Mouse (Mus musculus) frontal cortex, adult 2 months (tissue): ENCODE results near the gene Lpcat3. TPM values are rescaled to one million over a fixed set of nuclear protein-coding genes. Genes with fewer than 3 reads are reported as not detected.
"Not testable (repeated sequence)": the region's sequence is repeated elsewhere in the genome, so short reads cannot be mapped to it uniquely, and the experiment has no call there.

Source experiments
- DNase-seq, 2 experiments: peaks; one replicate each; pipeline ENCODE4 v3.0.0; 2022; ENCODE audit warnings: low spot score in 1 of 2; ENCODE audit errors: extremely low spot score in 1 of 2
- polyA plus RNA-seq: library from polyadenylated mRNA; depleted of rRNA; stranded (reverse); fragments of >200 nt; gene quantifications from 2 replicates; pipeline ENCODE4 v1.2.3, GENCODE M21; 2012; rRNA removed

Lpcat3 gene
- 43.0 and 45.9 TPM in 2 replicates for polyA plus RNA-seq

DNA sequence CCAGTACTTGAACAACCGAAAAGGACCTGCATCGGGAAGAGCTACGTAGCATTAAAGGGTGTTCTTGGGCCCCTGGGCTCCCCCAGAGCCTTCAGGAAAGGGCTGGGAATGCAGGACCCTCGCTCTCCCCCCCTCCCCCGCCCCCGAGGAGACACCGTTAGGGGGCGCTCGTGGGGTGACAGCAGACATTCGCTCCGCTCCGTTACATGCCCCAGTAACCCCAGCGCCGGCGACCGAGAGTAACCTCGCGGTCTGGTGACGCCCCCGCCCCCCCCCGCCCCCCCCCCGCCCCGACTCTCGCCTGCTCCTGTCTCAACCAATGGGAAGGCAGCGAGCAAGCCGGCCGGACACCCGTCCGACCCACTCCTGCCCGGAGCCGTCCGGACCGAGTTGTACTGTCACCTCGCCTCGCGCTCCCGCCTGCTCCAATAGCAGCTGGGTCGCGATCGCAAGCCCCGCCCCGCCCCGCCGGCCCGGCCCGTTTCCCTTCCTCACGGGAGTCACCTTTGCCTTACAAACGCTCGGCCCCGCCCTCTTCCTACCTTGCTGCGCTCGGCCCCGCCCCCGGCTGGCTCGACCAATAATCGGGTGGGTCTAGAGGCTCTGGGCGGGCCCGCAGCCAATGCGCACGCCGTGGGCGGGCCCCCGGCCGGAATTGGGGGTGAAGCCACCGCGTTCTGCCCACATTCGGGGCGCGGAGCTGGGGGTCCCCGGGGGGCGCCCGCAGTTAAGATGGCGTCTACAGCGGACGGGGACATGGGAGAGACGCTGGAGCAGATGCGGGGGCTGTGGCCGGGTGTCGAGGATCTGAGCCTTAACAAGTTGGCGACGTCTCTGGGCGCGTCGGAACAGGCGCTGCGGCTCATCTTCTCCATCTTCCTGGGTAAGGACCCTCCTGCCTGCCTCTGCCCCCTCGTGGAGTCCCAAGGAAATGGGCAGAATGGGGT lies at the start of gene Lpcat3:
Lpcat3 (plus strand) TSS at position 551 of the 947 bp plus-strand sequence.
- peak; percentile 95 to 98 for DNase-seq

DNA sequence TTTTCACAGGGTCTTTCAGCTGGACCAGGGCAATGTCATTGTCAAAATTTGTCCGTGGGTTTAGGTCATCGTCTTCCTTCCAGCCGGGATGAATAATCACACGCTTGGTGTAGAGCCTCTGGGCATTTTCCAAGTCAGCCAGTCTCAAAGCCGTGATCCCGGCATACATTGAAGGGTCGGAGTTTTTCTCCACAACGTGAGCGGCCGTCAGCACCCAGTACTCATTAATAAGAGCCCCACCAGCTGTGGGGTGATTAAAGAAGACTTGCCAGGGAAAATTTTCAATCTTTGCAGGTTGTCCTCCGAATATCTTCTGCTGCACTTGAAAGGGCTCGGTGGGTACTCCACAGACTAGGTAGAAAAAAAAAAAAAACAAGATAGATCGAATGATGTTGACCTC lies 37.2 kb upstream of the Lpcat3 start:
- DNase-seq, result no peak

DNA sequence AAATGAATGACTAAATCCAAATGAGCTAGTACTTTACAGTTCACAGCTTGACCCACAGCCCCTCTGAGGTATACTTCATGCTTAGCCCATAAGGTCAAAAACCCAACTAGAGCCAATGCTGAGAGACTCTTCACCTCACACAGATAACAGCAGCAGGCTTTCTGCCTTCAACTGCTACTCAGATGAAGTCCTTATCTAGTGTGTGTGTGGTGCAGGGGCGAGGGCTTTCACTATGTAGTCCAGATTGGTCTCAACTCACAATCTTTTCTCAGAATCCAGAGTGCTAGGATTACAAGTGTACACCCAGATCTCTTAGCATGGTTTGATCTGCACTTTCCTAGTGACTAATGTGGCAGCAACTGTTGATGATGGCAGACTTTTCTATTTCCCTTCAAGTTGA lies 36.6 kb upstream of the Lpcat3 start:
- DNase-seq, result not testable (repeated sequence)

DNA sequence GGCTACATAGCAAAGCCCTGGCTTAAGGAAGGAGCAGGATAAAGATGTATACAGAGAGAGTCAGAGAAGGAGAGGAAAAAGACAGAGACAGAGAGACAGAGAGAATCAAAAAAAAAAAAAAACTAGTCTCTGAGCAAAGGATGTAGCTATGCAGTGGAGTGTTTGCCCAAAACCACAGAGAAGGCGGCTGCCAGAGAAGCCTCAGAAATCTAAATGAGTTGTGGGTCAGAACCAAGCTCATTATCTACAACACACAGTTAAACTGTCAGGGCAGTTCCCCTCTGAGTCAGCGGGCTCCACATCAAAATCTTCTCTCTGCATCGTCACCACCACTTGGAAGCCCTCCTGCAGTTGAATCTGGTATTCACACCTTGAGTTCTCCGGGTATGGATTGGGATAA lies 32.1 kb upstream of the Lpcat3 start:
- DNase-seq, result no peak

DNA sequence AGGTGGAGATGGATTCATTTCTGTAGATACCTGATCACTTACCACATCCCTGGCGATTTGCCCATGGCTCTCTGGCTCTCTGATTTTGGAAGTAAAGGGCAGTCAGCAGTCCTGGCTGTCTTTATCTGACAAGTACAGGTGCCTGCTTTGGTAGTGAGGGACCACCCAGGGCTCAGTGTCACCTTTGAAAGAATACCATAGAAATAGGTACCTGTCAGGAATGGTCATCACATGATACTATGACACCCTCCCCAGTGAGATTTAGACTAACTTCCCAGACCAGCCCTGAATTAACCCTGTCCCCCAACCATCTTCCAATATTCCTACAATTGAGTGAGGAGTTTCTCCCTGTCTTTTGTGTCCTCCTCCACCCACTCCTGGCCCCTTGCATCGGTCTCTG lies 26.8 kb upstream of the Lpcat3 start, which contains the start of gene C1s2:
C1s2 (minus strand) TSS at position 101 of the 400 bp plus-strand sequence.
- DNase-seq, result not testable (repeated sequence)

DNA sequence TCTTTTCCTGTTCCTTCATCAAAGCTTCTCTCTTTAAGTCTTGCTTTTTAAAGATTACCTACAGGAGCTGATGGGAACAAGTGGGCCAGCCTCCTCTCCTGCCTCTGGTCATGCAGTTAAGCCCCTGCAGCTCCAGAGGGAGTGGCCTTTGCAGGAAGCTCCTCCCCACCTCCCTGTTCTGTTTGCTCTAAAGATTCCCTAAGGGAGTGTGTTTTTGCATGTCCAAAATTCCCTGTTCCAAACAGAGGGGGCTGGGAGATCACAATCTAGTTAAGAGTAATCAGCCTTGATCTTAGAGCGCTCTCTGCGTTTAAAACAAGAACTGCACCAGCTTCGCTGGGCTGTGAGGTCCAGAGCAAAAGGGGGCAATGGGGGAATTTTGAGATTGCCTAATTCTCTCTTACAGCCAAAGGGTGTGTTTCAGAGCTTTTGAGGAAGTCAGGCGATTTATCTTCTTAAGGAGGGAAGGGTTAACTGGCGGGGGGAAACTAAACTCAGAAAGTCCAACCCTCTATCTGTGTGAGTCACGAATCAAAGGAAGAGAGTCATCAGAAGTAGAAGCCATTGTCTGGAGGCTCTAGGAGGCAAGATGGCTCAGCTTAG lies 25.9 kb upstream of the Lpcat3 start:
- not testable (repeated sequence) for DNase-seq

DNA sequence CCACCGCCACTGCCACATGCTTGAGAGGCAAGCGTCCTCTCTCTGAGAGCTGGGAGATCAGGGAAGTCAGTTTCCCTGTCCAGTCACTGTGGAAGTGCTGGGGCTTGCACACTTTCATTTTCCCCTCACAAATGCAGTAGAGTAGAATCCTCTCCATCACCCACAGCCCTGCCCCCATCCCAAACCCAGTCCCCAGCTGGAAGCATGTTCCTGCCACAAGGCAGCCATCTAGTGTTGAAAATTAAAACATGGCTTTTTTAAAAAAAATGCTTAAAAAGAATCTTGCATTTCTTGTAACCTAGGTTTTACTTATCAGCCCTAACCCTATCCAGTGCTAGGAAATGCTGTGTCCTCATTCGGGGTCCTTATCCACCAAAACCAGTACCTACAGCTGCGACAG lies 22.8 kb upstream of the Lpcat3 start:
- peak in 1 of 2 experiments; percentile 17 for DNase-seq

DNA sequence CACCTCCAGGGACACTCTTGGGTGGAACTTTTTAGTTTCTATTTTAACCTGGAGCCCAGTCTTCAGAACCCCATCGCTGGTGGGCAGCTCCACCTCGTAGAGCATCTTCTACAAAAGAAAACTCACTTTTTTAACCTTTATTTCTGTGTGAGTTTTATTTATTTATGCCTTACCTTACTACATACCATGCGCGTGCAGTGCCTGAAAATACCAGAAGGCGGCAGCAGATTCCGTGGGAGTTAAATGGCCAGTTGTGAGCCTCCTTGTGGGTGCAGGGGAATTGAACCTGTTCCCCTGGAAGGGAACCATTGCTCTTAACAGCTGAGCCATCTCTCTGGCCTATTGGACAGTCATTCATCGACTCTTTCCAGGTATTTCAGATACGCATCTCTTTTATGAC lies 21.8 kb upstream of the Lpcat3 start:
- DNase-seq, result peak in 1 of 2 experiments; percentile 68

DNA sequence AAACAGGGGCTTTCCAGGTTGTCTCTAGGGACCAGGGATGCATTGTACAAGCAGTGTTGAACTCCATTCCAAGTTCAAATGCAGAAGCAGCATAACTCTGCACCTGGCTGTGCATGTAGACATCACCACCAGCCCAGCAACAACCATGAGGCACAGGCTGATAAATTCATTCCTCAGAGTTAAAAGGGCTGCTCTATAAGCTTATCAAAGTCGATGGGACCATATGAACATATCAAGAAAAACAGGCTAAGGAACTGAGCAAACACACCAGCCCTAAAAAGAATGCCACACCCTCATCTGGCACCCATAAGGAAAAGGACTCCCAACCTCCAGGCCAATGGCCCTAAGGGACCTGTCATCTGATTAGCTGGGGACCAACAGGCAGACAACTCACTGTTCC lies 16.4 kb upstream of the Lpcat3 start:
- no peak for DNase-seq

DNA sequence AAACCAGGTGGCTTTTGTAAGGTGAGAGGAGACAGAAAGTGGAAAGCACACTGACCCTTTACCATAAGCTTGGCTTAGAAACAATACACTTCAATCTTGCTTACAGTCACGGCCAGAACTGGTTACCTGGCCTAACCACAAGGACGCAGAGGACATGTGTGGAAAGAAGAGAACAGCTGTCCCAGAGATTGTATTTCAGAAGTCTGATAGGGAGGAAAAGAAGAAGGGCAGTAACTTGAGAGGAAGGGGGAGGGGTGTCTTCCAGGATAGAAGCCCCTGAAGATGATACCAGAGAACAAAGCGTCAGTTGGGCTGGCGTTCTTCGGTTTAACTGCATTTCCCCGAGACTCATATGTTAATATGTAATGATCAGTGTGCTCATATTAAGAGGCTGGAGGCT lies 6.9 kb upstream of the Lpcat3 start:
- DNase-seq, result no peak

DNA sequence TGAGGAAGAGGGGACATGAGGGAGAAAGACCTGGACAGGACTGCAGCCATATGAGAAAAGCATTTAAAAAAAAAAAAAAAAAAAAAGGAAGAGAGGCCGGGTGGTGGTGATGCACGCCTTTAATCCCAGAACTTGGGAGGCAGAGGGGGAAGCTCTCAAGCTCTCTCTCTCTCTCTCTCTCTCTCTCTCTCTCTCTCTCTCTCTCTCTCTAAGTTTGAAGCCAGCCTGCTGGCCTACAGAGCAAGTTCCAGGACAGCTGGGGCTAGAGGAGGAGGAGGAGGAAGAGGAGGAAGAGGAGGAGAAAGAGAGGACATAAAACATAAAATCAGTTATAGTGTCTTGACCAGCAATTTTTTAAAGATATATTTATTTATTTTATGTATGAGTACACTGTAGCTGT lies 4.8 kb upstream of the Lpcat3 start:
- DNase-seq, result no peak

DNA sequence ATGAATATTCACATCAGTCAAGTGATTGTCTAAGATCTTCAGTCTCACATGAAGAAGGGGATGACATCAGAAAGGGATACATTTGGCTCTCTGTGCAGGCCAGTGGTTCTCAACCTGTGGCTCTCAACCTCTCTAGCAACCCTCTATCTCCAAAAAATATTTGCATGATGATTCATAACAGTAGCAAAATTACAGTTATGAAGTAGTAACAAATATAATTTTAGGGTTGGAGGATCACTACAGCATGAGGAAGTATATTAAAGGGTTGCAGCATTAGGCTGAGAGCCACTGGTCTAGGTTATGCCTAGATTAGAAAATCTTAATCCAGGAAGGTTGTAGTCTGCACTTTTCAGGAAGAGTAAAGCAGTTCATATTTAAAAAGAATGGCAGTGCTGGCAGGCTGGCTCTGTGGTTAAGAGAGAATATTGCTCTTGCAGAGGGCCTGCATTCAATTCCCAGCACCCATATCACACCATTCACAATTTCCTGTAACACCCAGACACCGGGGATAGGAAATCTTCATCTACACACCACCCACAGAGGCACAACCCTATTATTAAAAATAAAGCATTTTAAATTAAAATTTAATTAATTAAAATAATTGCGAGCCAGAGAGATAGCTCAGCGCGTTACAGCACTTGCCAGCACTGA lies 1.5 kb upstream of the Lpcat3 start:
- DNase-seq, result no peak

DNA sequence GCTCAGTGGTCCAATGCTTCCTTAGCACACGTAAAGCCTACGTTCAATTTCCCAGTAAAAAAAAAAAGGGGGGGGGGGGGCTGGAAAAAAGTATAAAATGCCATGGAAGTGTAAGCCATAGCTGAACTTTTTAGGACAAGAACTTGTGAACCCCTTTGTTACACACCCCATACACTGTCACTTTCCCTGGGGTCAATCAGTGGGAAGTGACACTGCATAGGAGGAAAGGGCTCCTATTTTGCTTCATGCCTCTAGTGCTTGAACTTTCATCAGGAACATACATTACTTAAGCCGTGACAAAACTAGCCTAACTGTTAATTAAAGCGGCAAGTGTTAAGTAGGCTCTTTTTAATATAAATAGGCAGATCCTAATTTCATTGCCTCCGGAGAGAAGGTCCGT lies 832 bp upstream of the Lpcat3 start:
- DNase-seq, result no peak

DNA sequence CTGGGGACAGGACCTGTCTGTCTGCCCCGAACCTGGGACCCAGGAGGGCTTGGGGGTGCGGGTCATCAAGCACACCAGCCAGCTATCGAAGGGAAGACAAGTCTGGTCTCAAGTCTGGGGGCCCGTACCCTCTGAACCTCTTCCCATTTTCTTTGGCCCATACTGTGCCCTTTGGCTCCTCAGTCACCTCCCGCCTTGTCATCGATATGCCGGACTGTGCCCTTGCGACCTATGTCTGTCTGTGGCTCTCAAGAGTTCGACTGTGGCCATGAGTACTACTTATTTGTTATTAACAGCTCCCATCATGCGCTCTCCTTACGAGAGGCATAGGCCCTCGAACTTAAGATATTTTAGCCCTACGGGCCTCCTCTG lies 583 bp downstream of the Lpcat3 start:
- no peak for DNase-seq

DNA sequence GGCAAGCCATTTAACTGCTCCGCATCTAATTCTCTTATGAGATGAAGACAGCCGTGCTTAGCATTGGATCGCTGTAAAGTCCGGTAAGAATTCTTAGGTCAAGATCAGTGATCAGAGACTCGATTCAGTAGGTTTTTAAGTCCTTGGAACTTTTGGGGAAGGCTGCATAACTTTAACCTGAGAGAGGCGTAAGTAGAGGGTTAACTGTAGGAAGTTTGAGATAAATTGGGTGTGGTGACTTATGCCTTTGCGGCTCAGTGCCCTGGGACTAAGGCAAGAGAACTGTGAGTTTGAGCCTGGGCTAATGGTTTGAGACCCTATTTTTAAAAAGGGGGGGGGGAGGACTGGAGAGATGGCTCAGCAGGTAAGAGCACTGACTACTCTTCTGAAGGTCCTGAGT lies 1.4 kb downstream of the Lpcat3 start:
- no peak for DNase-seq

DNA sequence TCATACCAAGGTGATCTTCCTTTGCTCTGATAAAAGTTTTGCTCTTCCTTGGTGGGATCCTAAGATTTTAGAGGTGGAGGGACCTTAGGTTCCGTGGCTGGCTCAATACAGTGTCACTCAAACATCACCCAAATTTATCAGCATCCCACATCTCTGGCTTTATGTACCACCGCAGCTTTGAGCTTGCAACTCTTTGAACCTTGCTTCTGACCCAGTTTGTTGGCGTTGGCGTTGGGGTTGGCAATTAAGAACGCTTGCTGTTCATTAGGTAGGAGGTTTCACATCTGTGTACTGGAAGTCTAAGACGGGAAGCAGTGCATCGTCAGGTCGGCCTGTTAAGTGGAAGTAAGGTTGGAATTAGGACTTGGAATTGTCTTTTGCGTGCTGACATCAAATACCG lies 2.2 kb downstream of the Lpcat3 start:
- DNase-seq, result no peak

DNA sequence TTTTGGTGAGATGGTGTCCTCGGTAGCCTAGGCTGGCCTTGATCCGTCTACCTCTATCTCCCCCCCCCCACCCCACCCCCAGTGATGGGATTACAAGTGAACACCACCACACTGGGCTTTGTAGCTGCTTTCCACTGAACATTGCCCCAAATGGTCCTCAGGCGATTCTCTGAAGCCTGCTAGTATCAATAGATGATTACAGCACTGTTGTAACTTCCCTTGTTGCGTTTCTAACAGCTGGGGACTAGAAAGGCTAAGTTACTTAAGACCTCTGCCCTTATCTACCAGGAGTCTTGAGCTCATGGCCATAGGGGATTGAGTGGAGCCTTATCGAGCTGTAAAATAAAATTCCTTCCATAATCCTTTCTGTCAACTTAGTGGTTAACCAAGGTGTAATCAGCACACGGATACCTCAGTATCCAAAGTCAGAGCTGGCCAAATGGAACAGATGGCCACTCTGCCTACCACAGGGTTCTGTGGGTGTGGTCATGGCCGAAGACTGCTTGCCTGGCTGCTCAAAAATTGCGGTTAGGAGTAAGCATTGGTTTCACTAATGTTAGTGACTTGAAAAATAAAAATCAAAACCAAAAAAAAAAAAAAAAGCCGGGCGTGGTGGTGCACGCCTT lies 6.5 kb downstream of the Lpcat3 start:
- no peak for DNase-seq

DNA sequence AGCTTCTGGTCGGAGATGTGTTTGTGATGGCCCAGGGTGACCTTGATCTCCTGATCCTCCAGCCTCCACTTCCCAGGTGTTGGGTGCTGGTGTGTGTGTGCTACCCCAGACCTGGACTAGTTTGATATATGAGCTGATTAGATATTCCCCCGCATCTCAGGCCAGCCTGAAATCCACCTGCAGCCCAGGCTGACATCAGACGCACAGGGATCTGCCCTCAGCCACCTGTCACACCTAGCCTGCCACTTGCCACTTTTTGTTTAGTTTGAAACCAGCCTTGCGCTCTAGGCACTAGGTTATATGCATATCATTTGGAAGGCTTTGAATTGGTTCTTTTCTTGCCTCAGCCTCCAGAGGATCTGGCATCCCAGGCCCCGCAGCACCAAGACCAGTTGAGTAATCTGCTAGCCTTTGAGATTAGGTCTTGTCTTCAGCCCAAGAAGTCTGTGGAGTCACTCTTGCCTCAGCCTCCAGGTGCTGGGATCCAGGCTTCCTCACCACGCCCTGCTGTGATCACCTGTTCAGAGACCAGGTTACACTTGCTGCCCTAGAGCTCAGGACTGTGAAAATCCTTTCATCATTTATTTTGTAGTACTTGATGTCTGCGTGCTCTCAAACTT lies 7.6 kb downstream of the Lpcat3 start:
- no peak for DNase-seq

DNA sequence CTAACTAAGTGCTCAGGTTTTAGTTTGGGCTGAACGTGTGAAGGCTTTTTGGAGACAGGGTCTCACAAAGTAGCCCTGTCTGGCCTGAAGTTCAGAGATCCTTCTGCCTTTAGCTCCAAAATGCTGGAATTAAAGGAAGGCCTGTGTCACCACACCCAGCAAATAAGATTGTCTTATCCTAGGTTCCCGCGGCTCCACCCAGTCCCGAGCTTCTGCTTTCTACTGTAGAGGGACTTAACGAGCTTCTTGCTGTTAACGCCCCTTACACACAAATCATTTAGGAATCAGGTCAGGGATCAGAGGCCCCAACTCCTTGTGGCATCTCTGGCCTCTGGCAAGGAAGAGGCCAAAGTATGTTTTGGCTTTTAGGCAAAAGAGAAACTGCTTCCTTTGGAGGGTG lies 9.3 kb downstream of the Lpcat3 start:
- DNase-seq, result no peak

DNA sequence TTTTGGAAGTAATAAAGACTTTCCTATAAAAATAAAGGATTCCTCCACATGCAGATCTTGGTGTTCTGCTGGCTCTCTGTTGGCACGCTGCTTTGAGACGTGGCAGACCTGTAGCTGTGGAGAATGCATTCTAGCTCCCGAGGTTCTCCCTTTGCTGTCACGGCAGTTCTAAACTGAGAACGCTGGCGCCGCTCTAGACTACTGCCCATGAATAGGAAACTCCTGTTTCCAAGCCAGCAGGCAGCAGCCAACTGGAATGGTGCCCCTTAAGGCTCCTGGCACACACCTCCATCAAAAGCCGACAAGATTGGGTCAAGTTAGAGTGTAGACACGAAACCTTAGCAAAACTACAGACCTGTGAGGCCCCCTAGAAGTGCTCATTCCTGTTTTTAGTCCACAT lies 10.8 kb downstream of the Lpcat3 start:
- peak; percentile 36 to 67 for DNase-seq

DNA sequence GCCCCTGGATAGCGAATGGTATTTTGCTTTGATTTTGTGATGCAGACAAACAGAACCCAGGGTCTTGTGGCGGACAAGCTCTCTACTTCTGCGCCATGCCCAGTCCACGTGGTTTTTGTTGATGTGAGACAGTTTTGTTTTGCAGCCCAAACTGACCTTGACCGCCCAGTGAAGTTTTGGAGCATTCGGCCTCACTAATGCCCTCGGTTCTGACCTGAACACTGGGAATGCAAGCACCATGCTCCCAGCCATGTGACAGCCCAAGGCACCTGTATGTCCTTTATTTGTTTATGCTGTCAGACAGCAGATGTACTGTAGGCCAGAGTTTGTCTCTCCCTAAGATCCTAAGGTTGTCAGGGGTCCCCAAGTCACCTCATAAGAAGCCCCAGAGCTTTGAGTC lies 11.8 kb downstream of the Lpcat3 start:
- DNase-seq, result no peak
